Mouse (Mus musculus) ES-E14 (cell line): Measurements from ENCODE around the gene Ifi27. TPM values are rescaled to one million over a fixed set of nuclear protein-coding genes. Genes with fewer than 3 reads are reported as not detected.

Source experiments
- DNase-seq: peaks from one replicate; pipeline ENCODE4 v3.0.0-alpha.2; 2013; ENCODE audit warnings: low read depth, low spot score
- H3K27ac ChIP-seq: 2 replicates; pipeline ENCODE4 v1.5.1; 2012; ENCODE audit warnings: low read depth, mild to moderate bottlenecking, low read length, moderate library complexity, mixed read lengths; ENCODE audit not compliant: poor library complexity, insufficient read depth, severe bottlenecking
- H3K36me3 ChIP-seq: 2 replicates; pipeline ENCODE4 v1.6.1; 2012; ENCODE audit warnings: mild to moderate bottlenecking, low read length, moderate library complexity, mixed read lengths; ENCODE audit not compliant: control insufficient read depth, poor library complexity, insufficient read depth, severe bottlenecking
- H3K4me1 ChIP-seq, 2 experiments: fragments of 150-350 bp in 1 of 2; sonication (generic) in 1 of 2; 2 replicates each; pipeline ENCODE4 v1.6.1; 2012; ENCODE audit warnings: low read length in 2 of 2, mild to moderate bottlenecking in 1 of 2, mixed read lengths in 1 of 2; ENCODE audit not compliant: control insufficient read depth in 2 of 2, insufficient read depth in 2 of 2, poor library complexity in 1 of 2
- H3K4me3 ChIP-seq, 2 experiments: fragments of 150-350 bp in 1 of 2; sonication (generic) in 1 of 2; 2 replicates each; pipeline ENCODE4 v1.5.1; 2012; ENCODE audit warnings: low read length in 2 of 2, low read depth in 1 of 2, mild to moderate bottlenecking in 1 of 2, mixed read lengths in 1 of 2; ENCODE audit not compliant: insufficient read depth in 1 of 2, poor library complexity in 1 of 2, severe bottlenecking in 1 of 2
- H3K9ac ChIP-seq: 2 replicates; pipeline ENCODE4 v1.6.1; 2012; ENCODE audit warnings: low read depth, mild to moderate bottlenecking, low read length, mixed read lengths; ENCODE audit not compliant: poor library complexity, insufficient read depth, severe bottlenecking
- H3K9me3 ChIP-seq: fragments of 150-350 bp; sonication (generic); 2 replicates; pipeline ENCODE4 v1.6.1; 2012; ENCODE audit warnings: low read depth, mild to moderate bottlenecking, low read length; ENCODE audit not compliant: control insufficient read depth, insufficient read depth
- CHD2 ChIP-seq: IDR thresholded peaks from 2 replicates; pipeline ENCODE4 v1.6.1; 2014; ENCODE audit warnings: mild to moderate bottlenecking, low read depth, low read length, inconsistent platforms
- HCFC1 ChIP-seq: IDR thresholded peaks from 2 replicates; pipeline ENCODE4 v1.6.1; 2012; ENCODE audit warnings: low read length, inconsistent platforms, borderline replicate concordance; ENCODE audit not compliant: insufficient read depth
- MAFK ChIP-seq: IDR thresholded peaks from 2 replicates; pipeline ENCODE4 v1.6.1; 2014; ENCODE audit warnings: mild to moderate bottlenecking, low read depth, low read length, inconsistent platforms; ENCODE audit not compliant: insufficient read depth
- ZC3H11A ChIP-seq: IDR thresholded peaks from 2 replicates; pipeline ENCODE4 v1.6.1; 2012; ENCODE audit warnings: low read depth, mild to moderate bottlenecking, inconsistent platforms, low read length, borderline replicate concordance
- ZNF384 ChIP-seq: IDR thresholded peaks from 2 replicates; pipeline ENCODE4 v1.6.1; 2012; ENCODE audit warnings: low read depth, low read length, inconsistent platforms
- in situ Hi-C, 2 experiments: fragments of 600-800 bp; cut with MboI; formaldehyde crosslinking; loops; one replicate each; pipeline ENCODE4 v1.15.1; 2025; ENCODE audit warnings: low sequenced_read_pairs in 2 of 2, inconsistent platforms in 1 of 2; ENCODE audit not compliant: unreplicated experiment in 2 of 2
- total RNA-seq: library from RNA; depleted of rRNA; stranded (reverse); fragments of 300-350 nt; gene quantifications from 2 replicates; pipeline ENCODE4 v1.2.3, GENCODE M21; 2012; rRNA removed

Ifi27 gene
- total RNA-seq: 0.48 and 2.1 TPM in 2 replicates

- peaks cover 0 to 4% of the 10 kb centered on the region in 2 experiments; a peak in 1 of 4 replicates for H3K4me1 ChIP-seq
- no peak for DNase-seq
- no peak within 1 kb of the TSS for H3K27ac ChIP-seq
- no peaks in the 10 kb centered on the region for H3K36me3 ChIP-seq
- H3K9ac ChIP-seq: no peak within 1 kb of the TSS
- TF ChIP-seq ZC3H11A (no peak), CHD2 (no peak), HCFC1 (no peak), ZNF384 (no peak)
- no peaks in the 10 kb centered on the region for H3K9me3 ChIP-seq
- in situ Hi-C loops: no loop called here
- no peak within 1 kb of the TSS for H3K4me3 ChIP-seq
These were observed at the start of gene Ifi27 for GRCm38 (mm10) chr12:103433986-103434731. Ifi27 (plus strand) TSS chr12:103434211.

DNA sequence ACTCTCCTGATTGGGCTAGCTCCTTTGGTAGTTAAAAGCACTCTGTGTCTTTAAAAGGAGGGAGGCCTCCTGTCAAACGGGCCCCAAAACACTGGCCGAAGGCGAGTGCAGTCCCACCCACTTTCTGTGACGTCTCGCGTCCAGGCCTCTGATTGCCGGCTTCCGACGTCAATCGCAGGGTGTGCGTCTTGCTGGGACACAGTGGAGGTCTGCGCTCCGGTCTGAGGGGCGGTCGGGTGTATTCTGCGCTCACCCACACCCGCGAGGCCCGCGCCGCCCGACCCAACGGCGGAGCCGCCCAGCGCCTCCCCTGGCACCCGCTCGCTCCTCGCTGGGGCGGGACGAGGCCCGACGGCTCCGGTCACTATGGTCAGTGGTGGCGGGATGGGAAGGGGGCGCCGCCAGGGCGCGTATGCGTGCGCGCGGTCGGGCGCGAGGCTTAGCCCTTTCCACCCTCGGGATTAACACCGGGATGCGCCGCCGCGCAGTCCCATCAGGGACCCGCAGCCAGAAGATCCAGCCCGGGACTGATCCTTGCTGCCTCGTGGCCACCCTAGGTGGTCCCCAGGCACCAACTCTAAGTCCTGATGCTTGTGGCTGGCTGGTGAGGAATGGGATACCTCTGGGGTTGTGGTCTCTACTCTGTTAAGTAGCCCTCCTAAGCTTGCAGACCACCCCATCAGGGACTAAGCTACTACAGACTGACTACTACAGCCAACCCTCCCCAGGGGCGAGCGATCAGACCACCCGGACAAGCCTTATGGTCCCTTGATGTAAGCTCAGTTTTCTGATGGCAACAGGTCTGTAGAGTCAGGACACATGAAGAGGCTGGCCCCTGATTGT is 45.3 kb upstream of the Ifi27 start, which contains the start of gene Otub2:
Otub2 (plus strand) TSS at position 178 of the 843 bp plus-strand sequence.
- Histone ChIP-seq H3K36me3 (no peaks in the 10 kb centered on the region), H3K4me1 (no peaks in the 10 kb centered on the region; a peak in 1 of 4 replicates), H3K4me3 (peak within 1 kb of the TSS; percentile 69 to 80), H3K9ac (peak within 1 kb of the TSS; percentile 62), H3K27ac (no peak within 1 kb of the TSS), H3K9me3 (no peaks in the 10 kb centered on the region)
- in situ Hi-C loops: no loop called here
- peak; percentile 90 for DNase-seq
- TF ChIP-seq ZNF384 (no peak), HCFC1 (no peak), ZC3H11A (no peak), MAFK (no peak), CHD2 (peak; percentile 78)

DNA sequence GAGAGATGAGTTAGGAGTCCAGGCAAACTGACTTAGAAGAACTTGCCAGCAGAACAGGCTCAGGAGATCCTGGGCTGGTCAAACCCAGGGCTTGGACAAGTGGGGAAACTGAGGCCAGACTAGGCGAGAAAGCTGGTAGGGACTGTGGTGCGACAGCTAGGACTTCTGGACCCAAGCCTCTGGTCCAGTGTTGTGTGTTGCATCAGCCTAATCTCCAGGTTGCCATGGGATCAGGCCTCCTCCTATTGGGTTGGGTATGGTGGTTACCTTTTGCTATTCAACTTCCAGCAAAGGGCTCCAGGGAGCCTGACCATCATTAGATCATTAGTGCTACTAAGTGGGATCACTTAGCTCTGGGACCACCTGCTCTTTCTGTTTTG is 44.7 kb upstream of the Ifi27 start:
- peak overlapping the region; percentile 62; the same call in 1 of the 2 replicates for H3K9ac ChIP-seq
- no peaks in the 10 kb centered on the region for H3K36me3 ChIP-seq
- TF ChIP-seq ZNF384 (no peak), ZC3H11A (no peak), HCFC1 (no peak), MAFK (no peak), CHD2 (no peak)
- H3K4me1 ChIP-seq: peaks cover 0 to 3% of the 10 kb centered on the region in 2 experiments; a peak in 1 of 4 replicates
- H3K27ac ChIP-seq: no peak overlapping the region
- H3K9me3 ChIP-seq: no peaks in the 10 kb centered on the region
- peak overlapping the region; percentile 69 to 80 for H3K4me3 ChIP-seq
- DNase-seq: no peak
- in situ Hi-C loops: no loop called here

DNA sequence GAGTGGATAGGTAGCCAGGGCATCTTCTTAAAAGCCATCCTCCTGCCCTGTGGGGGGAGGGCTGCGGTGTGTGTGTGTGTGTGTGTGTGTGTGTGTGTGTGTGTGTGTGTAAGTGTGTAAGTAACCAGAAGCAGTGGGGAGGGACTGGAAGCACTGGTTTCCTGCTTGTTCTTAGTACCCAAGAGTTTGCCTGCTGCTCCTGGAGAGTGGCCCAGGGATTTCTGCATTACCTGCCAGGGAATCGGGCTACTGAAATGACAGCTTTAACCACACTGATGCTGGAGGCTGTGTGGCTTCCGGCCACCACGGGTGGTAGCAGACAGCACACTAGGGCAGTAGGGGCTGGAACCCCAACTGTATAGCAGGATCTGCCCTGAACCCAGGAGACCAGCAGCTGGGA is 44.0 kb upstream of the Ifi27 start:
- Histone ChIP-seq H3K27ac (no peak overlapping the region), H3K4me3 (no peak overlapping the region), H3K36me3 (no peaks in the 10 kb centered on the region), H3K9me3 (no peaks in the 10 kb centered on the region), H3K9ac (no peak overlapping the region), H3K4me1 (peaks cover 0 to 3% of the 10 kb centered on the region in 2 experiments; a peak in 1 of 4 replicates)
- TF ChIP-seq CHD2 (no peak), MAFK (no peak), ZNF384 (no peak), HCFC1 (no peak), ZC3H11A (no peak)
- in situ Hi-C loops: no loop called here
- DNase-seq: no peak
